Mouse (Mus musculus) lung, postnatal 25 days (tissue): ENCODE data around the gene Fam155a.
A peak's percentile ranks its signal among the peaks of the same experiment; 100 is the strongest.

Experiments
- DNase-seq: peaks from one replicate; pipeline ENCODE4 v3.0.0; 2022; ENCODE audit warnings: low spot score

The Fam155a gene

GRCm38 (mm10) chr8:9274117-9274516 is 496.8 kb downstream of the Fam155a start:
- no peak for DNase-seq

GRCm38 (mm10) chr8:9264378-9264777 is 506.6 kb downstream of the Fam155a start:
- no peak for DNase-seq

GRCm38 (mm10) chr8:9261527-9261926 is 509.4 kb downstream of the Fam155a start:
- DNase-seq, result peak; percentile 1

GRCm38 (mm10) chr8:9255316-9255715 is 515.6 kb downstream of the Fam155a start:
- DNase-seq, result no peak

GRCm38 (mm10) chr8:9252991-9253390 is 518.0 kb downstream of the Fam155a start:
- DNase-seq, result no peak

- DNase-seq, result no peak
Measured at GRCm38 (mm10) chr8:9248109-9248821, 522.7 kb downstream of the Fam155a start.

- DNase-seq, result no peak
Measured at GRCm38 (mm10) chr8:9245994-9246393, 525.0 kb downstream of the Fam155a start.

- DNase-seq, result no peak
Measured at GRCm38 (mm10) chr8:9240996-9241395, 530.0 kb downstream of the Fam155a start.

- no peak for DNase-seq
Measured at GRCm38 (mm10) chr8:9239741-9240140, 531.2 kb downstream of the Fam155a start.

GRCm38 (mm10) chr8:9238974-9239373 is 532.0 kb downstream of the Fam155a start:
- no peak for DNase-seq

- peak; percentile 64 for DNase-seq
Measured at GRCm38 (mm10) chr8:9233326-9233919, 537.5 kb downstream of the Fam155a start.

GRCm38 (mm10) chr8:9227779-9228464 is 543.0 kb downstream of the Fam155a start:
- peak; percentile 41 for DNase-seq

- no peak for DNase-seq
Measured at GRCm38 (mm10) chr8:9226767-9227166, 544.2 kb downstream of the Fam155a start.

GRCm38 (mm10) chr8:9211751-9212150 is 559.2 kb downstream of the Fam155a start:
- DNase-seq, result no peak

GRCm38 (mm10) chr8:9207505-9208051 is 563.4 kb downstream of the Fam155a start:
- DNase-seq, result no peak

- no peak for DNase-seq
Measured at GRCm38 (mm10) chr8:9204345-9205067, 566.5 kb downstream of the Fam155a start.

GRCm38 (mm10) chr8:9200099-9200498 is 570.9 kb downstream of the Fam155a start:
- no peak for DNase-seq

- DNase-seq, result no peak
Measured at GRCm38 (mm10) chr8:9191682-9192081, 579.3 kb downstream of the Fam155a start.

GRCm38 (mm10) chr8:9188616-9189015 is 582.3 kb downstream of the Fam155a start:
- no peak for DNase-seq

GRCm38 (mm10) chr8:9185200-9185599 is 585.8 kb downstream of the Fam155a start:
- DNase-seq, result no peak

GRCm38 (mm10) chr8:9182461-9182860 is 588.5 kb downstream of the Fam155a start:
- no peak for DNase-seq

- DNase-seq, result no peak
Measured at GRCm38 (mm10) chr8:9180686-9181315, 590.2 kb downstream of the Fam155a start.
